In the genomic region with DNA sequence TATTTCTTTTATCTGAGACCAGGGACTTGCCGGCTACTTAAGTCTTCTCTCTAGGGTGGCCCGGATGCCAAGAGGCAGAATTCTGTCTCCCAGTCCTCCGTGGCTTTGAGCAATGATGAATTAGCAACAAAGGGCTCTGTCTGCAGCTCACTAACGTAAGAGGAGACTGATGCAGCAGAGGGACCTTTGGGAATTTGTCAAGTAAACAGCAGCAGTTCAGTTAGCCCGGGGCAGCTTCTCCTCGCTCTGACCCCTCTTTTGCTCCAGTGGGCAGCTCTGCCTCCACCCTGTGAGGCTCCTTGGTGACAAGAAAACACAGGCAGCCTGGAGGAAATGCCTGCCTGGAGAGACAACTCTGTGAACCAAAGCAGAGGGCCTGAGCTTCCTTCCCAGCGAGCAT, we compare ENCODE assay signal across 11 mouse cellular contexts. TPM values are rescaled to one million over a fixed set of nuclear protein-coding genes. Genes with fewer than 3 reads are reported as not detected.
DNase-seq lines count a peak whose midpoint lies in the region; ATAC-seq lines count a peak whose summit lies in the region.
"Had no signal": no experiment of that assay in that cellular context is flagged by ENCODE, and none has a peak within 500 bp of the region (broad histone marks: within the 10 kb centered on the region; RNA-seq: fewer than 3 reads in every experiment).

No protein-coding gene starts in this region.

- DNase-seq in forebrain, embryonic 11.5 days (ENCODE audit: low spot score) = peak; percentile 55
- peak; percentile 12 for DNase-seq in ovary, postnatal 36 days (ENCODE audit: low spot score)
- no peak for DNase-seq in ovary, adult 18-20 months (ENCODE audit: low spot score)
- DNase-seq in midbrain, embryonic 10.5 days (ENCODE audit: low spot score) = peak; percentile 39
- DNase-seq in spleen, postnatal 14 days (ENCODE audit: low spot score in 2 of 2) = no peak

- WGBS in forebrain, embryonic 11.5 days = 18% methylated on average over 7 of the region's 7 CpGs
- 20% methylated on average over 7 of the region's 7 CpGs for WGBS in forebrain, embryonic 12.5 days
- WGBS in midbrain, embryonic 10.5 days = 11% methylated on average over 7 of the region's 7 CpGs

- 0 out of 2 replicates have a peak, but pooled peaks cover 4% of the 10 kb centered on the region for H3K4me1 ChIP-seq in forebrain, embryonic 11.5 days (replicated peaks; ENCODE audit: control insufficient read depth, insufficient read depth, low read length)
- peaks cover 10% of the 10 kb centered on the region for H3K4me1 ChIP-seq in forebrain, embryonic 12.5 days
- H3K4me1 ChIP-seq in midbrain, embryonic 10.5 days = peaks cover 33% of the 10 kb centered on the region

- no peak overlapping the region; the same call in 1 of the 2 replicates for H3K9ac ChIP-seq in forebrain, embryonic 11.5 days (ENCODE audit: low read length)
- no peak overlapping the region for H3K9ac ChIP-seq in forebrain, embryonic 12.5 days
- H3K9ac ChIP-seq: limb, embryonic 12.5 days had no signal

- no peaks in the 10 kb centered on the region for H3K36me3 ChIP-seq in forebrain, embryonic 11.5 days (ENCODE audit: control insufficient read depth, insufficient read depth, low read length)
- no peaks in the 10 kb centered on the region for H3K36me3 ChIP-seq in forebrain, embryonic 12.5 days (replicated peaks)
- no peaks in the 10 kb centered on the region for H3K36me3 ChIP-seq in midbrain, embryonic 10.5 days
- H3K36me3 ChIP-seq: limb, embryonic 12.5 days had no signal

- 0 out of 2 replicates have a peak overlapping the region, but pooled peaks have one; percentile 11 for H3K4me2 ChIP-seq in forebrain, embryonic 11.5 days (ENCODE audit: low read depth, low read length, severe bottlenecking)
- H3K4me2 ChIP-seq in forebrain, embryonic 12.5 days = no peak overlapping the region
- H3K4me2 ChIP-seq: limb, embryonic 12.5 days had no signal

- no peak for ATAC-seq in forebrain, embryonic 11.5 days (replicated peaks; ENCODE audit: low FRiP score)
- ATAC-seq in forebrain, embryonic 12.5 days (ENCODE audit: low FRiP score) = no peak
- no peak for ATAC-seq in monocyte, adult 5-6 weeks (replicated peaks; ENCODE audit: insufficient number of reproducible peaks, low FRiP score, low TSS enrichment, poor library complexity, severe bottlenecking)
- no peak for ATAC-seq in erythroid progenitor cell, adult 5-6 weeks (replicated peaks; ENCODE audit: low FRiP score, poor library complexity, severe bottlenecking)
- ATAC-seq: Patski had no signal

- no peak overlapping the region for H3K27ac ChIP-seq in forebrain, embryonic 11.5 days (ENCODE audit: low read depth, low read length)
- no peak overlapping the region for H3K27ac ChIP-seq in forebrain, embryonic 12.5 days
- H3K27ac ChIP-seq in midbrain, embryonic 10.5 days (replicated peaks) = peak overlapping the region; percentile 55
- H3K27ac ChIP-seq: layer of hippocampus, adult 2 months; limb, embryonic 12.5 days had no signal

- no peaks in the 10 kb centered on the region for H3K9me3 ChIP-seq in forebrain, embryonic 11.5 days (ENCODE audit: control insufficient read depth, low read length)
- no peaks in the 10 kb centered on the region for H3K9me3 ChIP-seq in forebrain, embryonic 12.5 days
- H3K9me3 ChIP-seq in midbrain, embryonic 10.5 days (replicated peaks) = no peaks in the 10 kb centered on the region
- H3K9me3 ChIP-seq: limb, embryonic 12.5 days had no signal

- no peak overlapping the region for H3K4me3 ChIP-seq in forebrain, embryonic 11.5 days (ENCODE audit: low read depth, low read length)
- H3K4me3 ChIP-seq in forebrain, embryonic 12.5 days (replicated peaks) = no peak overlapping the region
- H3K4me3 ChIP-seq in midbrain, embryonic 10.5 days = no peak overlapping the region; the same call in 1 of the 2 replicates
- H3K4me3 ChIP-seq: layer of hippocampus, adult 2 months; limb, embryonic 12.5 days had no signal

- H3K27me3 ChIP-seq in forebrain, embryonic 11.5 days (ENCODE audit: control insufficient read depth, insufficient read depth, low read length) = no peaks in the 10 kb centered on the region
- H3K27me3 ChIP-seq in forebrain, embryonic 12.5 days = no peaks in the 10 kb centered on the region
- H3K27me3 ChIP-seq in midbrain, embryonic 10.5 days (ENCODE audit: low read depth, poor library complexity, severe bottlenecking) = no peaks in the 10 kb centered on the region
- H3K27me3 ChIP-seq: limb, embryonic 12.5 days; Patski had no signal

RNA-seq across cellular contexts. Expression of a gene that starts 26.4 kb away (rescaled TPM):
- 0.07 TPM in 1 of 2 replicates, not detected in the other for polyA plus RNA-seq in forebrain, embryonic 11.5 days (2014; fragmentation: Nextera tagmentation; extraction: Ambion mirVana)
- polyA plus RNA-seq in forebrain, embryonic 12.5 days (2016; fragmentation: Nextera tagmentation; extraction: Ambion mirVana) = 0.04 and 0.06 TPM in 2 replicates
- 0.04 TPM in 1 of 2 replicates, not detected in the other for polyA plus RNA-seq in midbrain, embryonic 10.5 days (2016; fragmentation: Nextera tagmentation; extraction: Ambion mirVana)
- 25.5 to 42.0 TPM (median 29.8 TPM) in 3 replicates for total RNA-seq in monocyte, adult 5-6 weeks (2017)
- 8.6 and 11.3 TPM in 2 replicates for total RNA-seq in erythroid progenitor cell, adult 5-6 weeks (2015; ENCODE audit: low replicate concordance)
- 5.1 TPM in 2 replicates for total RNA-seq in erythroid progenitor cell, adult 5-6 weeks (2017; ENCODE audit: low replicate concordance)
- polyA plus RNA-seq: limb, embryonic 12.5 days had no signal

Comparison
In these comparisons a context has a peak if more than half of its experiments do, and no peak if none do; other contexts are left out.
1. DNase-seq: peak in forebrain, embryonic 11.5 days (single experiment), ovary, postnatal 36 days (single experiment) and midbrain, embryonic 10.5 days (single experiment); none in ovary, adult 18-20 months (single experiment) and spleen, postnatal 14 days (0 of 2).